Mouse (Mus musculus): ENCODE results near the gene Jdp2. TPM values are rescaled to one million over a fixed set of nuclear protein-coding genes. Genes with fewer than 3 reads are reported as not detected.

The Jdp2 gene
- polyA plus RNA-seq, 1 experiment from 2014 or later = 0.80 TPM

- ATAC-seq (ENCODE audit: insufficient read depth, low FRiP score) = peak; percentile 35; the same call in 1 of the 2 replicates
- 74% methylated on average over 4 of the region's 4 CpGs for WGBS
These were observed 22.8 kb downstream of the Jdp2 start for GRCm38 (mm10) chr12:85621673-85622072.

GRCm38 (mm10) chr12:85623711-85624110 is 24.9 kb downstream of the Jdp2 start:
- Histone ChIP-seq H3K9ac (ENCODE audit: low read length) (0 out of 2 replicates have a peak overlapping the region, but pooled peaks have one; percentile 6), H3K27me3 (ENCODE audit: control insufficient read depth, insufficient read depth, low read length) (no peaks in the 10 kb centered on the region), H3K4me2 (ENCODE audit: low read depth, low read length) (no peak overlapping the region), H3K4me3 (replicated peaks; ENCODE audit: low read length) (no peak overlapping the region), H3K9me3 (replicated peaks; ENCODE audit: control insufficient read depth, low read length) (no peaks in the 10 kb centered on the region), H3K4me1 (ENCODE audit: control insufficient read depth, insufficient read depth, low read length) (peaks cover 16% of the 10 kb centered on the region), H3K36me3 (ENCODE audit: control insufficient read depth, insufficient read depth, low read length) (no peaks in the 10 kb centered on the region), H3K27ac (ENCODE audit: low read length) (peak overlapping the region; percentile 3; the same call in 1 of the 2 replicates)
- WGBS = 31% methylated on average over 3 of the region's 3 CpGs
- 0 out of 2 replicates have a peak, but pooled peaks have one; percentile 17 for ATAC-seq (ENCODE audit: insufficient read depth, low FRiP score)

More at GRCm38 (mm10) chr12:85621673-85622072, 22.8 kb downstream of the Jdp2 start:
- Histone ChIP-seq H3K4me2 (ENCODE audit: low read depth, low read length) (no peak overlapping the region), H3K9ac (ENCODE audit: low read length) (no peak overlapping the region), H3K36me3 (ENCODE audit: control insufficient read depth, insufficient read depth, low read length) (no peaks in the 10 kb centered on the region), H3K4me1 (ENCODE audit: control insufficient read depth, insufficient read depth, low read length) (peaks cover 16% of the 10 kb centered on the region), H3K4me3 (replicated peaks; ENCODE audit: low read length) (no peak overlapping the region), H3K27me3 (ENCODE audit: control insufficient read depth, insufficient read depth, low read length) (no peaks in the 10 kb centered on the region), H3K9me3 (replicated peaks; ENCODE audit: control insufficient read depth, low read length) (no peaks in the 10 kb centered on the region), H3K27ac (ENCODE audit: low read length) (no peak overlapping the region)

- peaks cover 19% of the 10 kb centered on the region for H3K4me1 ChIP-seq (ENCODE audit: control insufficient read depth, insufficient read depth, low read length)
- H3K27me3 ChIP-seq (ENCODE audit: control insufficient read depth, insufficient read depth, low read length) = no peaks in the 10 kb centered on the region
- H3K9ac ChIP-seq (ENCODE audit: low read length) = no peak overlapping the region
- no peak overlapping the region for H3K4me3 ChIP-seq (replicated peaks; ENCODE audit: low read length)
- no peaks in the 10 kb centered on the region for H3K9me3 ChIP-seq (replicated peaks; ENCODE audit: control insufficient read depth, low read length)
- H3K27ac ChIP-seq (ENCODE audit: low read length) = no peak overlapping the region
- 58% methylated on average over 7 of the region's 7 CpGs for WGBS
- no peaks in the 10 kb centered on the region for H3K36me3 ChIP-seq (ENCODE audit: control insufficient read depth, insufficient read depth, low read length)
- no peak overlapping the region for H3K4me2 ChIP-seq (ENCODE audit: low read depth, low read length)
- no peak for ATAC-seq (ENCODE audit: insufficient read depth, low FRiP score)
These were observed 25.8 kb downstream of the Jdp2 start for GRCm38 (mm10) chr12:85624652-85625051.

- Histone ChIP-seq H3K4me3 (replicated peaks; ENCODE audit: low read length) (no peak overlapping the region), H3K4me2 (ENCODE audit: low read depth, low read length) (no peak overlapping the region), H3K36me3 (ENCODE audit: control insufficient read depth, insufficient read depth, low read length) (no peaks in the 10 kb centered on the region), H3K4me1 (ENCODE audit: control insufficient read depth, insufficient read depth, low read length) (peaks cover 22% of the 10 kb centered on the region), H3K27ac (ENCODE audit: low read length) (no peak overlapping the region), H3K9me3 (replicated peaks; ENCODE audit: control insufficient read depth, low read length) (no peaks in the 10 kb centered on the region), H3K9ac (ENCODE audit: low read length) (peak overlapping the region; percentile 20; the same call in 1 of the 2 replicates), H3K27me3 (ENCODE audit: control insufficient read depth, insufficient read depth, low read length) (no peaks in the 10 kb centered on the region)
- no peak for ATAC-seq (ENCODE audit: insufficient read depth, low FRiP score)
- WGBS = 44% methylated on average over 5 of the region's 5 CpGs
These were observed 27.0 kb downstream of the Jdp2 start for GRCm38 (mm10) chr12:85625852-85626251.

GRCm38 (mm10) chr12:85629661-85630481 is 31.0 kb downstream of the Jdp2 start:
- Histone ChIP-seq H3K9me3 (replicated peaks; ENCODE audit: control insufficient read depth, low read length) (no peaks in the 10 kb centered on the region), H3K4me1 (ENCODE audit: control insufficient read depth, insufficient read depth, low read length) (peaks cover 7% of the 10 kb centered on the region; the same call in 1 of the 2 replicates), H3K27ac (ENCODE audit: low read length) (no peak overlapping the region), H3K4me3 (replicated peaks; ENCODE audit: low read length) (no peak overlapping the region), H3K4me2 (ENCODE audit: low read depth, low read length) (no peak overlapping the region), H3K27me3 (ENCODE audit: control insufficient read depth, insufficient read depth, low read length) (no peaks in the 10 kb centered on the region), H3K9ac (ENCODE audit: low read length) (0 out of 2 replicates have a peak overlapping the region, but pooled peaks have one; percentile 25), H3K36me3 (ENCODE audit: control insufficient read depth, insufficient read depth, low read length) (no peaks in the 10 kb centered on the region)
- ATAC-seq (ENCODE audit: insufficient read depth, low FRiP score) = no peak
- WGBS = 62% methylated on average over 21 of the region's 21 CpGs

GRCm38 (mm10) chr12:85631196-85631595 is 32.4 kb downstream of the Jdp2 start:
- Histone ChIP-seq H3K9me3 (replicated peaks; ENCODE audit: control insufficient read depth, low read length) (no peaks in the 10 kb centered on the region), H3K4me1 (ENCODE audit: control insufficient read depth, insufficient read depth, low read length) (peaks cover 7% of the 10 kb centered on the region; the same call in 1 of the 2 replicates), H3K27me3 (ENCODE audit: control insufficient read depth, insufficient read depth, low read length) (no peaks in the 10 kb centered on the region), H3K27ac (ENCODE audit: low read length) (no peak overlapping the region), H3K4me2 (ENCODE audit: low read depth, low read length) (no peak overlapping the region), H3K4me3 (replicated peaks; ENCODE audit: low read length) (no peak overlapping the region), H3K36me3 (ENCODE audit: control insufficient read depth, insufficient read depth, low read length) (no peaks in the 10 kb centered on the region), H3K9ac (ENCODE audit: low read length) (no peak overlapping the region)
- WGBS = 57% methylated on average over 4 of the region's 4 CpGs
- no peak; the same call in 1 of the 2 replicates for ATAC-seq (ENCODE audit: insufficient read depth, low FRiP score)

GRCm38 (mm10) chr12:85632321-85632720 is 33.5 kb downstream of the Jdp2 start:
- no peaks in the 10 kb centered on the region for H3K27me3 ChIP-seq (ENCODE audit: control insufficient read depth, insufficient read depth, low read length)
- H3K36me3 ChIP-seq (ENCODE audit: control insufficient read depth, insufficient read depth, low read length) = no peaks in the 10 kb centered on the region
- no peak overlapping the region for H3K4me2 ChIP-seq (ENCODE audit: low read depth, low read length)
- no peak overlapping the region for H3K9ac ChIP-seq (ENCODE audit: low read length)
- H3K27ac ChIP-seq (ENCODE audit: low read length) = no peak overlapping the region
- no peak overlapping the region for H3K4me3 ChIP-seq (replicated peaks; ENCODE audit: low read length)
- H3K9me3 ChIP-seq (replicated peaks; ENCODE audit: control insufficient read depth, low read length) = no peaks in the 10 kb centered on the region
- peaks cover 7% of the 10 kb centered on the region; the same call in 1 of the 2 replicates for H3K4me1 ChIP-seq (ENCODE audit: control insufficient read depth, insufficient read depth, low read length)
- 92% methylated on average over 10 of the region's 10 CpGs for WGBS
- ATAC-seq (ENCODE audit: insufficient read depth, low FRiP score) = no peak

- H3K4me2 ChIP-seq (ENCODE audit: low read depth, low read length) = no peak overlapping the region
- H3K4me3 ChIP-seq (replicated peaks; ENCODE audit: low read length) = no peak overlapping the region
- H3K27ac ChIP-seq (ENCODE audit: low read length) = no peak overlapping the region
- no peaks in the 10 kb centered on the region for H3K27me3 ChIP-seq (ENCODE audit: control insufficient read depth, insufficient read depth, low read length)
- no peak for ATAC-seq (ENCODE audit: insufficient read depth, low FRiP score)
- H3K4me1 ChIP-seq (ENCODE audit: control insufficient read depth, insufficient read depth, low read length) = peaks cover 25% of the 10 kb centered on the region; the same call in 1 of the 2 replicates
- no peak overlapping the region for H3K9ac ChIP-seq (ENCODE audit: low read length)
- WGBS = 68% methylated on average over 9 of the region's 9 CpGs
- no peaks in the 10 kb centered on the region for H3K36me3 ChIP-seq (ENCODE audit: control insufficient read depth, insufficient read depth, low read length)
- H3K9me3 ChIP-seq (replicated peaks; ENCODE audit: control insufficient read depth, low read length) = no peaks in the 10 kb centered on the region
These were observed 39.1 kb downstream of the Jdp2 start for GRCm38 (mm10) chr12:85637932-85638331.
